ENCODE assay signal across 9 mouse cellular contexts in the genomic region with DNA sequence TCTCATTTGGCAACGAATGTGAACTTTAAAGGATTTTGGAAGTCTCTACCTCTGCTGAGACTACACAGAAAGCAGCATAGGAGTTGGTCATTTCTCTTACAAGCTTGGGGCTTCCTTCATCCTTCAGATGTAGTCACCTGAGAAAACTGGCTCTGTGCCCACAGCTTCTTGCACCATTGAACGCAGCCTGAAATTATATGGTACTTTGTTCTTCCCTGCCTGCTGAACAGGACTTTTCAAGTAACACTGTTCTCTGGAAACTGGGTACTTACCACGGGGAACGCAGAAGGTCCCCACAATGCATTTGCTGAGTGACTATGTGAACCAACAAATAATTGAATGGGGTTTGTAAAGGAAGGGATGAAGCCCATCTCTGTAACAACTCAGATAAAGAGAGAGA. TPM values are rescaled to one million over a fixed set of nuclear protein-coding genes. Genes with fewer than 3 reads are reported as not detected.
DNase-seq lines count a peak whose midpoint lies in the region; ATAC-seq and TF ChIP-seq lines count a peak whose summit lies in the region.
"Had no signal": no experiment of that assay in that cellular context is flagged by ENCODE, and none has a peak within 500 bp of the region (broad histone marks: within the 10 kb centered on the region; RNA-seq: fewer than 3 reads in every experiment).

No protein-coding gene starts in this region.

- peaks cover 14% of the 10 kb centered on the region for H3K27me3 ChIP-seq in heart, embryonic 13.5 days (replicated peaks)
- H3K27me3 ChIP-seq in embryonic facial prominence, embryonic 10.5 days (replicated peaks; ENCODE audit: low read depth, poor library complexity, severe bottlenecking) = peaks cover 15% of the 10 kb centered on the region
- no peaks in the 10 kb centered on the region for H3K27me3 ChIP-seq in midbrain, embryonic 13.5 days
- no peaks in the 10 kb centered on the region for H3K27me3 ChIP-seq in thymus, adult 2 months (ENCODE audit: control insufficient read depth, insufficient read depth, low read length)

- H3K9me3 ChIP-seq in heart, embryonic 13.5 days = no peaks in the 10 kb centered on the region
- no peaks in the 10 kb centered on the region for H3K9me3 ChIP-seq in embryonic facial prominence, embryonic 10.5 days
- H3K9me3 ChIP-seq in midbrain, embryonic 13.5 days = no peaks in the 10 kb centered on the region

- peak overlapping the region; percentile 73 for H3K9ac ChIP-seq in heart, embryonic 13.5 days
- H3K9ac ChIP-seq in midbrain, embryonic 13.5 days (replicated peaks) = no peak overlapping the region

- DNase-seq in heart, adult 9 months (ENCODE audit: low spot score in 2 of 2) = no peak
- DNase-seq in embryonic facial prominence, embryonic 10.5 days (ENCODE audit: low spot score) = no peak
- DNase-seq in kidney, adult 9 months = peak; percentile 24
- no peak for DNase-seq in thymus, adult 2 months
- no peak for DNase-seq in retina, postnatal 1 day
- no peak for DNase-seq in thymus, adult 18-20 months
- DNase-seq: cerebellum, adult 9-11 months had no signal

- TF ChIP-seq CTCF in thymus, adult 2 months (IDR thresholded peaks at IDR 0.05; ENCODE audit: borderline replicate concordance, control insufficient read depth, extremely low read depth, insufficient read depth, low read length, poor library complexity) = no peak

- H3K27ac ChIP-seq in heart, embryonic 13.5 days (replicated peaks) = no peak overlapping the region
- H3K27ac ChIP-seq in embryonic facial prominence, embryonic 10.5 days (replicated peaks) = no peak overlapping the region
- no peak overlapping the region for H3K27ac ChIP-seq in midbrain, embryonic 13.5 days
- no peak overlapping the region for H3K27ac ChIP-seq in thymus, adult 2 months (ENCODE audit: control insufficient read depth, insufficient read depth, low read length)

- 75% methylated on average over 4 of the region's 4 CpGs for WGBS in heart, embryonic 13.5 days
- WGBS in embryonic facial prominence, embryonic 10.5 days = 86% methylated on average over 4 of the region's 4 CpGs
- 83% methylated on average over 4 of the region's 4 CpGs for WGBS in midbrain, embryonic 13.5 days
- 63% methylated on average over 4 of the region's 4 CpGs for WGBS in thymus, adult 2 months

- H3K4me2 ChIP-seq in heart, embryonic 13.5 days = peak overlapping the region; percentile 78
- H3K4me2 ChIP-seq in midbrain, embryonic 13.5 days (replicated peaks) = peak overlapping the region; percentile 58

- peaks cover 9% of the 10 kb centered on the region for H3K4me1 ChIP-seq in heart, embryonic 13.5 days
- peaks cover 12% of the 10 kb centered on the region for H3K4me1 ChIP-seq in embryonic facial prominence, embryonic 10.5 days
- peaks cover 7% of the 10 kb centered on the region for H3K4me1 ChIP-seq in midbrain, embryonic 13.5 days (replicated peaks)
- H3K4me1 ChIP-seq in thymus, adult 2 months (replicated peaks; ENCODE audit: control insufficient read depth, insufficient read depth, low read length) = peaks cover 12% of the 10 kb centered on the region

- no peaks in the 10 kb centered on the region for H3K36me3 ChIP-seq in heart, embryonic 13.5 days
- no peaks in the 10 kb centered on the region for H3K36me3 ChIP-seq in embryonic facial prominence, embryonic 10.5 days (replicated peaks)
- no peaks in the 10 kb centered on the region for H3K36me3 ChIP-seq in midbrain, embryonic 13.5 days
- no peaks in the 10 kb centered on the region for H3K36me3 ChIP-seq in thymus, adult 2 months (ENCODE audit: control insufficient read depth, insufficient read depth, low read length)

- ATAC-seq in heart, embryonic 13.5 days (ENCODE audit: extremely low read depth, insufficient number of reproducible peaks, low FRiP score, low TSS enrichment) = no peak
- no peak for ATAC-seq in midbrain, embryonic 13.5 days

- no peak for TF ChIP-seq POLR2A in thymus, adult 2 months (IDR thresholded peaks at IDR 0.05; ENCODE audit: control insufficient read depth, extremely low read depth, insufficient read depth, low read length, poor library complexity)

- H3K4me3 ChIP-seq in heart, embryonic 13.5 days = peak overlapping the region; percentile 54
- H3K4me3 ChIP-seq in embryonic facial prominence, embryonic 10.5 days = peak overlapping the region; percentile 54
- H3K4me3 ChIP-seq in midbrain, embryonic 13.5 days (replicated peaks) = no peak overlapping the region
- no peak overlapping the region for H3K4me3 ChIP-seq in thymus, adult 2 months (ENCODE audit: control insufficient read depth, insufficient read depth, low read length)

RNA-seq across cellular contexts. Expression of a gene that starts 0.5 kb away (rescaled TPM):
- polyA plus RNA-seq in heart, embryonic 13.5 days (2015; fragmentation: Nextera tagmentation; extraction: Ambion mirVana) = 0.94 and 1.3 TPM in 2 replicates
- polyA plus RNA-seq in embryonic facial prominence, embryonic 10.5 days (2016; fragmentation: Nextera tagmentation; extraction: Ambion mirVana) = 4.7 and 5.0 TPM in 2 replicates
- 5.0 and 5.3 TPM in 2 replicates for polyA plus RNA-seq in midbrain, embryonic 13.5 days (2015; fragmentation: Nextera tagmentation; extraction: Ambion mirVana)
- 0.39 and 0.54 TPM in 2 replicates for polyA plus RNA-seq in thymus, adult 2 months (2012; rRNA removed)

RNA-seq across cellular contexts. Expression of a gene that starts 13.2 kb away (rescaled TPM):
- polyA plus RNA-seq in heart, embryonic 13.5 days (2015; fragmentation: Nextera tagmentation; extraction: Ambion mirVana) = 32.8 and 36.7 TPM in 2 replicates
- polyA plus RNA-seq in embryonic facial prominence, embryonic 10.5 days (2016; fragmentation: Nextera tagmentation; extraction: Ambion mirVana) = 28.3 TPM in 2 replicates
- 66.3 and 69.7 TPM in 2 replicates for polyA plus RNA-seq in midbrain, embryonic 13.5 days (2015; fragmentation: Nextera tagmentation; extraction: Ambion mirVana)
- polyA plus RNA-seq in thymus, adult 2 months (2012; rRNA removed) = 23.8 and 24.2 TPM in 2 replicates

Comparison
In these comparisons a context has a peak if more than half of its experiments do, and no peak if none do; other contexts are left out.
1. H3K4me3 ChIP-seq: peak in heart, embryonic 13.5 days (single experiment) and embryonic facial prominence, embryonic 10.5 days (single experiment); none in midbrain, embryonic 13.5 days (single experiment) and thymus, adult 2 months (single experiment).